Mouse (Mus musculus) T-helper 1 cell (primary cell): Measurements from ENCODE around the gene Wdr43.

Experiments used
- in situ Hi-C: fragments of 300-600 bp; cut with MboI, MseI; formaldehyde crosslinking; loops from one replicate; pipeline ENCODE4 v1.15.1; 2025; ENCODE audit warnings: high pct_unique_total_duplicates

Wdr43 gene

DNA sequence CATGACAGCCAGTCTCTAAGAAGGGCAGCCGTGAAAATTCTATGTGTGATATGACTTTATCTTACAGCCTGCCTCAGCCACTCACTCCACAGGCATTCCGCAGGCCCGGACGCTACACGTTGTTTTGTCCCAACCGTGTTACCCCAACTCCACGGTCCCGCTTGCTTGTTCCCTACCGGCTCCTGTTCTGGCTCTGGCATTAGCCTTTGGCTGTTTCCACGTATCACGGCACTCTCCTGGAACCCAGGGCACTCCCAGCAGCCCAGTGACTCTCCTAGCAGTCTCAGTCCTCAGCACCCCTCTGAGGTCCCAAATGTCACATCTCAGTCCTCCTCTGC lies 82.9 kb downstream of the Wdr43 start:
- in situ Hi-C loops: no loop called here

- in situ Hi-C loops: no loop called here
Measured at GRCm38 (mm10) chr17:71705113-71705512, 89.4 kb downstream of the Wdr43 start.

DNA sequence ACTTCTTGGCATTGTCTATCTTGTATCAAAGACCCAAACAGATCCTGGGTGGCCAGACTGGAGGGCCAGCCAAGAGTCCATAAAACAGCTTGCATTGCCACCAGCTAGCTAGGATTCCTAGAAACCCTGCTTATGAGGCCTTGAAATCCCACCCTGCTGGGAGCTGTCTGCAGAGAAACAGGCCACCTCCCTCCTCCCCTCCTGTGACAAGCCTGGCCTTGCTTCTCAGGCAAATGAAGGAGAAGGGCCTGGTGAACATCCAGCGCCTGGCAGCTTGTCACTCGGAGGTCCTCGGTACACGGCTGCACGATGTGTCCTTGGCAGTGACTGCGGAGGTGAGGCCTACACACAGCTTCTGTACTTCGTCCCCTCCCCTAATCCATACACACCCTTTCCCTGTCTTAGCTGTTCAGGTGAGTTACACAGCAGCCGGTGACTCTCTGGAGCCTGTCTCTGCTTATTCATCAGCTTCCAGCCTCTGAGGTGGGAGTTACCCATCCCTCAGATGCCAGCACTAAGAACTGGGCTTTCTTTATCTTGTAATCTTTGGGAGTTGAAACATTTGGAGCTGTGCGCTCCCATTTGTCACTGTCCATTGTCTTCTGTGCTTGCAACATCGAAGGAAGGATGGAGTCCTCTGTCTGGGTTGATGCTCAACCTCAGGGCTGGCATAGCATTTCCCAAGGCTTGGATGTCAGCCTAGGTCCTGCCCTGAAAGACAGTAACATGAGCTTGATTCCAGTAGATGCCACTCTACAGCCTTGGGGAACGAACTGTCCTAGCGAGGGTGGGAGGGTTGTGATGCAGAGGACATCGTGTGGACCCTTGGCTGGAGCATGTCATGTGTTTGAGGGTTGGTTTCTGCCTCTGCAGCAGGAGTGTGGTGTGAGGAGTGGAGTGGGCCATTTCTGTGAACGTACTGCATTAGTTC lies 90.1 kb downstream of the Wdr43 start:
- in situ Hi-C loops: no loop called here

DNA sequence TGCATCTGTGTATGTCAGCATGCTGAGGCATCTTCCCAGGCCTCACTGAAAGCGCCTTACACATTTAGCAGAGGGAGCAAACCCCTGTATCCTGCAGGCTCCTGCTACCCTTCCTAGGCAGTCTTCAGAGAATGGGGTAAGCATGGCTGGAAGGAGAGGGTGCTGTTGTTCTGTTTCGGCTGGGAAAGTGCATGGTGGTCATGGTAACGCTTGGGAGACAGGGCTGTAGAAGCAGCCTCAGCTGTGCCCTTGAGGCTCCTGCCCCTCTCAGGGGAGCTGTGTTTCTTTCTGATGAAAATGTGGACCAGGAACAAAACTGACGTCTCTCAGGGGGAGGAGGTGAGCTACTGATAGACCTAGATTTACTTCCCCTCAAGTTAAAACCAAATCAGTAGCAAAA lies 92.0 kb downstream of the Wdr43 start:
- in situ Hi-C loops: no loop called here
